12 mouse cellular contexts compared by ENCODE assay signal in the genomic region with DNA sequence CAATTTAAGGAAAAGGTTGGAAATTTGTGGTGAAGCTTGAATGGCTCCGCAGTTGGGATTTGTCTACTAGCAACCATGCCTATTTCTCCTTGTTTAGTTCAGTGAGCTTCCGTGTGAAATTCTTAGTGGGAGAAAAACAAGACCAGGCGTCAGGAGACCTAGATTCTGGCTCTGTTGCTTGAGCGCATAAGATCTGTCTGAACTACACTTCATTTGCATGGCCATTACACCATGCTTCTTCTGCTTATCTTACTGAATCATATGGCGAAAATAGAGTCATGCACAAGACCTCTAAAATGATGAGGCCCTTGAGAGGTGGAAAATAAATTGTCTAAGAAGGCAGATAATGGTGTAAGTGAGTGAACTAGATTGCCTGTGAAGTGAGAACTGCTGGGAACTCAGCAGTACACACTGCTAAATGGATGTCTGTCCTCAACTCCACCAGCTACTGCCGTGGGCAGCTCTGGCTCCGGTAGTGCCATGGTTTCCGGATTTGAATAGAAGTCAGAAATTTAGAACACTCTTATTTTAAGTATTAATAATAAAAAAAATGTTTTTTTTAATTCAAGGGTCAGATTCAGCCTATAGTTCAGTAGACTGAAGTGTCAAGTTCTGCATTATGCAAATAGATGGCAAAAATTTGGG. TPM values are rescaled to one million over a fixed set of nuclear protein-coding genes. Genes with fewer than 3 reads are reported as not detected.
DNase-seq lines count a peak whose midpoint lies in the region; ATAC-seq and TF ChIP-seq lines count a peak whose summit lies in the region.
"Had no signal": no experiment of that assay in that cellular context is flagged by ENCODE, and none has a peak within 500 bp of the region (broad histone marks: within the 10 kb centered on the region; RNA-seq: fewer than 3 reads in every experiment).

No protein-coding gene starts in this region.

- H3K4me2 ChIP-seq in intestine, embryonic 15.5 days (replicated peaks): no peak overlapping the region
- no peak overlapping the region for H3K4me2 ChIP-seq in intestine, postnatal 0 days (replicated peaks; ENCODE audit: low read depth)
- no peak overlapping the region; the same call in 1 of the 2 replicates for H3K4me2 ChIP-seq in limb, embryonic 13.5 days (replicated peaks)

- no peak for TF ChIP-seq POLR2A in MEL (IDR thresholded peaks at IDR 0.05; ENCODE audit: control insufficient read depth in 1 of 2, insufficient read depth in 1 of 2, low read depth in 1 of 2, low read length in 2 of 2, poor library complexity in 1 of 2)

- H3K27ac ChIP-seq in intestine, embryonic 15.5 days: 0 out of 2 replicates have a peak overlapping the region, but pooled peaks have one; percentile 98
- H3K27ac ChIP-seq in intestine, postnatal 0 days (ENCODE audit: low read depth, low read length): no peak overlapping the region
- H3K27ac ChIP-seq in MEL (ENCODE audit: control insufficient read depth, low read depth, low read length): peak overlapping the region; percentile 94
- H3K27ac ChIP-seq in limb, embryonic 13.5 days: peak overlapping the region; percentile 99; the same call in 1 of the 2 replicates

- H3K79me2 ChIP-seq in MEL (ENCODE audit: control insufficient read depth, insufficient read depth, low read length, poor library complexity): peaks cover 14% of the 10 kb centered on the region

- no peaks in the 10 kb centered on the region for H3K9me3 ChIP-seq in intestine, embryonic 15.5 days
- no peaks in the 10 kb centered on the region for H3K9me3 ChIP-seq in intestine, postnatal 0 days (ENCODE audit: control insufficient read depth)
- H3K9me3 ChIP-seq in E14TG2a.4 (ENCODE audit: low read length): no peaks in the 10 kb centered on the region
- H3K9me3 ChIP-seq in MEL (replicated peaks; ENCODE audit: insufficient read depth, low read length): no peaks in the 10 kb centered on the region
- H3K9me3 ChIP-seq in limb, embryonic 13.5 days: no peaks in the 10 kb centered on the region

- peaks cover 27% of the 10 kb centered on the region for H3K4me1 ChIP-seq in intestine, embryonic 15.5 days (replicated peaks)
- H3K4me1 ChIP-seq in intestine, postnatal 0 days (replicated peaks; ENCODE audit: control insufficient read depth, insufficient read depth, low read length): 0 out of 2 replicates have a peak, but pooled peaks cover 4% of the 10 kb centered on the region
- H3K4me1 ChIP-seq in E14TG2a.4 (replicated peaks; ENCODE audit: low read depth, low read length): peaks cover 68% of the 10 kb centered on the region
- peaks cover 9 to 32% of the 10 kb centered on the region in 2 experiments for H3K4me1 ChIP-seq in MEL (ENCODE audit: control insufficient read depth in 1 of 2, insufficient read depth in 2 of 2, low read length in 2 of 2)
- H3K4me1 ChIP-seq in limb, embryonic 13.5 days: peaks cover 39% of the 10 kb centered on the region

- no peak overlapping the region for H3K4me3 ChIP-seq in intestine, embryonic 15.5 days (replicated peaks)
- H3K4me3 ChIP-seq in intestine, postnatal 0 days (ENCODE audit: low read depth, low read length): no peak overlapping the region
- H3K4me3 ChIP-seq in E14TG2a.4 (replicated peaks; ENCODE audit: low read length) (peak overlapping the region; percentile 90), MEL (ENCODE audit: control insufficient read depth in 1 of 2, insufficient read depth in 1 of 2, low read depth in 2 of 2, low read length in 2 of 2) (peak overlapping the region; percentile 6 to 32)
- no peak overlapping the region for H3K4me3 ChIP-seq in limb, embryonic 13.5 days

- 88% methylated on average over 8 of the region's 8 CpGs for WGBS in intestine, embryonic 15.5 days
- WGBS in intestine, postnatal 0 days: 87% methylated on average over 8 of the region's 8 CpGs
- WGBS in limb, embryonic 13.5 days: 90% methylated on average over 8 of the region's 8 CpGs

- no peaks in the 10 kb centered on the region for H3K27me3 ChIP-seq in intestine, embryonic 15.5 days (replicated peaks)
- H3K27me3 ChIP-seq in intestine, postnatal 0 days (replicated peaks; ENCODE audit: control insufficient read depth, insufficient read depth, low read length): no peaks in the 10 kb centered on the region
- H3K27me3 ChIP-seq in E14TG2a.4 (ENCODE audit: insufficient read depth, low read length) (no peaks in the 10 kb centered on the region), MEL (ENCODE audit: control insufficient read depth in 1 of 2, insufficient read depth in 2 of 2, low read length in 2 of 2) (no peaks in the 10 kb centered on the region)
- no peaks in the 10 kb centered on the region for H3K27me3 ChIP-seq in limb, embryonic 13.5 days

- DNase-seq in MEL (ENCODE audit: low read depth, low spot score): peak; percentile 89
- DNase-seq in cerebellum, postnatal 10 days: no peak
- no peak for DNase-seq in gastrocnemius, postnatal 25 days
- DNase-seq: embryo, embryonic 11 days had no signal

- no peak for ATAC-seq in intestine, embryonic 15.5 days
- ATAC-seq in intestine, postnatal 0 days: no peak
- no peak for ATAC-seq in limb, embryonic 13.5 days (ENCODE audit: low FRiP score, low read depth)

- TF ChIP-seq EP300 in MEL (IDR thresholded peaks at IDR 0.05; ENCODE audit: low read depth in 1 of 2, low read length in 2 of 2): peak; percentile 34 to 80; a peak in 3 of 4 replicates

- TF ChIP-seq CTCF in intestine, postnatal 0 days (IDR thresholded peaks at IDR 0.05; ENCODE audit: low read depth): no peak
- TF ChIP-seq CTCF in E14TG2a.4 (conservative IDR thresholded peaks at IDR 0.05; ENCODE audit: low read length) (no peak), MEL (IDR thresholded peaks at IDR 0.05 in 2 of 3, conservative IDR thresholded peaks at IDR 0.05 in 1 of 3; ENCODE audit: control insufficient read depth in 1 of 3, insufficient read depth in 1 of 3, low read depth in 2 of 3, low read length in 3 of 3, poor library complexity in 1 of 3, severe bottlenecking in 1 of 3) (no peak)

- no peaks in the 10 kb centered on the region for H3K36me3 ChIP-seq in intestine, embryonic 15.5 days
- no peaks in the 10 kb centered on the region for H3K36me3 ChIP-seq in intestine, postnatal 0 days (ENCODE audit: control insufficient read depth, insufficient read depth)
- H3K36me3 ChIP-seq in E14TG2a.4 (ENCODE audit: insufficient read depth, low read length) (peaks cover 20% of the 10 kb centered on the region), MEL (ENCODE audit: control insufficient read depth in 1 of 2, insufficient read depth in 2 of 2, low read length in 2 of 2) (peaks cover 0 to 25% of the 10 kb centered on the region in 2 experiments; a peak in 2 of 4 replicates)
- no peaks in the 10 kb centered on the region; the same call in 1 of the 2 replicates for H3K36me3 ChIP-seq in limb, embryonic 13.5 days

- H3K9ac ChIP-seq in intestine, embryonic 15.5 days: no peak overlapping the region
- H3K9ac ChIP-seq in intestine, postnatal 0 days (ENCODE audit: low read depth, low read length): no peak overlapping the region
- H3K9ac ChIP-seq in MEL (ENCODE audit: control insufficient read depth, low read depth, low read length, poor library complexity, severe bottlenecking): peak overlapping the region; percentile 88
- no peak overlapping the region for H3K9ac ChIP-seq in limb, embryonic 13.5 days

- no peak for TF ChIP-seq RAD21 in MEL (IDR thresholded peaks at IDR 0.05; ENCODE audit: low read depth, low read length)

TF ChIP-seq in MEL, 35 proteins besides CTCF, POLR2A, EP300 and RAD21 (continues in another document):
- TF ChIP-seq ZC3H11A (IDR thresholded peaks at IDR 0.05; ENCODE audit: low read depth, low read length): no peak
- peak; percentile 91 for TF ChIP-seq GATA1 (IDR thresholded peaks at IDR 0.05; ENCODE audit: low read depth, low read length)
- no peak for TF ChIP-seq USF2 (IDR thresholded peaks at IDR 0.05; ENCODE audit: borderline replicate concordance in 1 of 2, insufficient read depth in 1 of 2, low read depth in 1 of 2, low read length in 2 of 2)
- peak; percentile 79 for TF ChIP-seq TCF12 (IDR thresholded peaks at IDR 0.05; ENCODE audit: low read depth, low read length)

RNA-seq across cellular contexts. Expression of gene Zfp219, which starts 1.2 kb away (rescaled TPM):
- 29.7 and 29.8 TPM in 2 replicates for polyA plus RNA-seq in intestine, embryonic 15.5 days (2015; fragmentation: Nextera tagmentation; extraction: Ambion mirVana)
- polyA plus RNA-seq in intestine, postnatal 0 days (2015; fragmentation: Nextera tagmentation; extraction: Ambion mirVana): 11.9 and 12.5 TPM in 2 replicates
- total RNA-seq in MEL (2012; rRNA removed): 32.1 and 36.3 TPM in 2 replicates
- 10 to 100 TPM in 1 of 2 experiments, not detected in 1; 46.9 TPM for polyA plus RNA-seq in MEL (2012; ENCODE audit: insufficient read depth in 1 of 2, insufficient read length in 2 of 2, low read depth in 1 of 2, low replicate concordance in 2 of 2, missing spikeins in 1 of 2)
- 30.8 and 32.2 TPM in 2 replicates for polyA plus RNA-seq in limb, embryonic 13.5 days (2015; fragmentation: Nextera tagmentation; extraction: Ambion mirVana)
- 10 to 100 TPM; 10.8 to 11.7 TPM for total RNA-seq in gastrocnemius, postnatal 25 days (2021)

RNA-seq across cellular contexts. Expression of gene Tmem253, which starts 6.2 kb away (rescaled TPM):
- polyA plus RNA-seq in intestine, embryonic 15.5 days (2015; fragmentation: Nextera tagmentation; extraction: Ambion mirVana): 50.1 and 60.0 TPM in 2 replicates
- 221 and 224 TPM in 2 replicates for polyA plus RNA-seq in intestine, postnatal 0 days (2015; fragmentation: Nextera tagmentation; extraction: Ambion mirVana)
- 0.39 and 0.46 TPM in 2 replicates for total RNA-seq in MEL (2012; rRNA removed)
- 1 to 10 TPM in 1 of 2 experiments, not detected in 1; 3.6 TPM for polyA plus RNA-seq in MEL (2012; ENCODE audit: insufficient read depth in 1 of 2, insufficient read length in 2 of 2, low read depth in 1 of 2, low replicate concordance in 2 of 2, missing spikeins in 1 of 2)
- polyA plus RNA-seq in limb, embryonic 13.5 days (2015; fragmentation: Nextera tagmentation; extraction: Ambion mirVana): 0.78 and 1.4 TPM in 2 replicates
- total RNA-seq in gastrocnemius, postnatal 25 days (2021): 1 to 10 TPM; 1.5 to 2.1 TPM
- total RNA-seq: monocyte, adult 5-6 weeks had no signal

RNA-seq across cellular contexts. Expression of gene Olfr221, which starts 20.6 kb away (rescaled TPM):
- not detected in 2 replicates for polyA plus RNA-seq in intestine, embryonic 15.5 days (2015; fragmentation: Nextera tagmentation; extraction: Ambion mirVana)
- polyA plus RNA-seq in intestine, postnatal 0 days (2015; fragmentation: Nextera tagmentation; extraction: Ambion mirVana): not detected in 2 replicates
- total RNA-seq in MEL (2012; rRNA removed): not detected in 2 replicates
- polyA plus RNA-seq in MEL (2012; ENCODE audit: insufficient read depth in 1 of 2, insufficient read length in 2 of 2, low read depth in 1 of 2, low replicate concordance in 2 of 2, missing spikeins in 1 of 2): not detected
- not detected in 2 replicates for polyA plus RNA-seq in limb, embryonic 13.5 days (2015; fragmentation: Nextera tagmentation; extraction: Ambion mirVana)
- total RNA-seq in gastrocnemius, postnatal 25 days (2021): not detected
- total RNA-seq: gastrocnemius, postnatal 4 days; left cerebral cortex, postnatal 36 days; monocyte, adult 5-6 weeks had no signal
- polyA plus RNA-seq: urinary bladder, adult 2 months had no signal

RNA-seq across cellular contexts. Expression of gene Arhgef40, which starts 37.2 kb away (rescaled TPM):
- polyA plus RNA-seq in intestine, embryonic 15.5 days (2015; fragmentation: Nextera tagmentation; extraction: Ambion mirVana): 64.4 and 65.9 TPM in 2 replicates
- 18.2 and 19.7 TPM in 2 replicates for polyA plus RNA-seq in intestine, postnatal 0 days (2015; fragmentation: Nextera tagmentation; extraction: Ambion mirVana)
- total RNA-seq in MEL (2012; rRNA removed): 6.4 and 9.9 TPM in 2 replicates
- polyA plus RNA-seq in MEL (2012; ENCODE audit: insufficient read depth in 1 of 2, insufficient read length in 2 of 2, low read depth in 1 of 2, low replicate concordance in 2 of 2, missing spikeins in 1 of 2): 100 to 1,000 TPM in 1 of 2 experiments, 10 to 100 TPM in 1; 37.5 to 150 TPM
- polyA plus RNA-seq in limb, embryonic 13.5 days (2015; fragmentation: Nextera tagmentation; extraction: Ambion mirVana): 189 and 203 TPM in 2 replicates
- 10 to 100 TPM; 17.2 to 17.6 TPM for total RNA-seq in gastrocnemius, postnatal 25 days (2021)

Comparison
In these comparisons a context has a peak if more than half of its experiments do, and no peak if none do; other contexts are left out.
1. H3K4me3 ChIP-seq: peak in E14TG2a.4 (single experiment) and MEL (2 of 2); none in intestine, embryonic 15.5 days (single experiment), intestine, postnatal 0 days (single experiment) and limb, embryonic 13.5 days (single experiment).
2. RNA of gene Tmem253, which starts 6.2 kb away (polyA plus RNA-seq): 221 to 224 TPM in intestine, postnatal 0 days and 50.1 to 60.0 TPM in intestine, embryonic 15.5 days; 3.6 TPM in MEL and 0.78 to 1.4 TPM in limb, embryonic 13.5 days; every median in the first group is over 10 times any median in the second.